Mouse (Mus musculus) forebrain, postnatal 0 days (tissue): Measurements from ENCODE around the gene Myadm. TPM values are rescaled to one million over a fixed set of nuclear protein-coding genes. Genes with fewer than 3 reads are reported as not detected.
"Not testable (repeated sequence)": the region's sequence is repeated elsewhere in the genome, so short reads cannot be mapped to it uniquely, and the experiment has no call there.

ENCODE experiments used
- ATAC-seq: fragments of 200-750 bp; cut with Nextera tagmentation; 2 replicates; pipeline ENCODE4 v1.8.0; 2017; ENCODE audit warnings: mild to moderate bottlenecking, moderate library complexity
- DNase-seq: peaks from one replicate; pipeline ENCODE4 v3.0.0-alpha.2; 2015
- H3K27ac ChIP-seq: fragments of 300-500 bp; sonication (generic); 2 replicates; pipeline ENCODE4 v1.5.1; 2014; ENCODE audit warnings: low read depth, mild to moderate bottlenecking, antibody characterized with exemption, low read length, moderate library complexity, mixed read lengths
- H3K27me3 ChIP-seq: fragments of 300-500 bp; sonication (generic); 2 replicates; pipeline ENCODE4 v1.6.1; 2014; ENCODE audit warnings: mild to moderate bottlenecking, low read length, mixed read lengths; ENCODE audit not compliant: insufficient read depth
- H3K36me3 ChIP-seq: fragments of 300-500 bp; sonication (generic); 2 replicates; pipeline ENCODE4 v1.6.1; 2014; ENCODE audit warnings: mild to moderate bottlenecking, moderate library complexity; ENCODE audit not compliant: insufficient read depth
- H3K4me1 ChIP-seq: fragments of 300-500 bp; sonication (generic); 2 replicates; pipeline ENCODE4 v1.6.1; 2014; ENCODE audit warnings: antibody characterized with exemption; ENCODE audit not compliant: insufficient read depth
- H3K4me2 ChIP-seq: fragments of 300-500 bp; sonication (generic); 2 replicates; pipeline ENCODE4 v1.6.1; 2014; ENCODE audit warnings: low read depth, mild to moderate bottlenecking, moderate library complexity
- H3K4me3 ChIP-seq: fragments of 300-500 bp; sonication (generic); 2 replicates; pipeline ENCODE4 v1.5.1; 2014; ENCODE audit warnings: low read depth, low read length, mixed read lengths
- H3K9ac ChIP-seq: fragments of 300-500 bp; sonication (generic); 2 replicates; pipeline ENCODE4 v1.6.1; 2014; ENCODE audit warnings: mild to moderate bottlenecking
- H3K9me3 ChIP-seq: fragments of 300-500 bp; sonication (generic); 2 replicates; pipeline ENCODE4 v1.6.1; 2016; ENCODE audit warnings: low read length
- CTCF ChIP-seq: sonication (generic); IDR thresholded peaks from 2 replicates; pipeline ENCODE4 v1.5.1; 2016; ENCODE audit warnings: antibody characterized with exemption, control low read depth, low read depth
- WGBS: fragments of 180-500 bp; shearing (Covaris S2); extraction: QIAGEN DNeasy Blood & Tissue Kit; methylation state at CpG from one replicate; pipeline ENCODE4 v1.1.7; 2014; 5-methylcytosine and 5-hydroxymethylcytosine counted together
- polyA plus RNA-seq: library from polyadenylated mRNA; unstranded; fragments of >200 nt; fragmentation: Nextera tagmentation; extraction: Ambion mirVana; gene quantifications from 2 replicates; pipeline ENCODE4 v1.2.1, GENCODE M21; 2015
- total RNA-seq: library from RNA; depleted of rRNA; stranded (reverse); fragments of >200 nt; gene quantifications from 2 replicates; pipeline ENCODE4 v1.2.3, GENCODE M21; 2014

The Myadm gene
- total and polyA plus RNA-seq, 2 experiments from 2014 or later = 22.3 TPM

DNA sequence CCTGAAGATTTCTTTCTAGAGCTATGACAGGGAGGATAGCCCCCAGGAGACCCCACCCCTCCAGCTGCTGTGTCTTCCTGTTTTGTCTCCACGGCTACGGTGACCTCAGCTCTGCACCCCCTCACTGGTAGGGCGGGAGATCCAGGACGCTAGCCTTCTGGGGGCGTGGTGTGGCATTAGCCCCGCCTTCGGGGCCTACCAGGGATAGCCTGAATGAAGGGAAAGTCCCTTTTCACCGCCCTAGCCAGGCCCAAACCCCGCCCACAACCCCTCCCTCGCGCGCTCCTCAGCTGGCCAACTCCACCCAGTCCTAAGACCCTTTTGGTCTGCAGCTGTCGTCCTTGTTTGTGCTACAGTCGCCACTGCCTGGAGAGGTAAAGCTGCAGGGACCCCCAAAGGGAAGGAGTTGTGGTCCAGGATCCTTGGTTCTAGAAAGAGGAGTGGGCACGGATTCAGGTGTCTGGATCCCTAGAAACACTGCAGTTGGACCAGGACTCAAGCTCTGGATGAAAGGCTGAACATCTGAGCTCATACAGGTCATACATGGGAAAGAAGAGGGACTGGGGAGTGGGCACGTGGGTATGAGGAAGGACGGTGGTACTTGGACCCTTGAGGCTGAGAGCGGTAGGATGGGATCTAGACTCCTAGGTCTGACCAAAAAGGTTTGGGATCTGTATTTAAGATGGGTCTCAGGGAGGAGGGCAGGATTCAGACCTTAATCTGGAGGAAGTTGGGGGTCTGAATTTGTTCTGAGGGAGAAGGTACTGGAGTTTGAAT, 1.6 kb downstream of the Myadm start:
- peak overlapping the region; percentile 79 for H3K9ac ChIP-seq
- H3K4me3 ChIP-seq = peak overlapping the region; percentile 49
- no peak for TF ChIP-seq CTCF
- H3K36me3 ChIP-seq = peaks cover 7% of the 10 kb centered on the region
- no peaks in the 10 kb centered on the region for H3K9me3 ChIP-seq
- ATAC-seq (peak; percentile 89), DNase-seq (peak; percentile 90)
- WGBS = 2% methylated on average over 18 of the region's 18 CpGs
- peaks cover 6% of the 10 kb centered on the region for H3K4me1 ChIP-seq
- H3K4me2 ChIP-seq = peak overlapping the region; percentile 84
- no peaks in the 10 kb centered on the region for H3K27me3 ChIP-seq
- peak overlapping the region; percentile 85 for H3K27ac ChIP-seq

- no peak for TF ChIP-seq CTCF
- peak overlapping the region; percentile 4; the same call in 1 of the 2 replicates for H3K4me3 ChIP-seq
- H3K36me3 ChIP-seq = peaks cover 10% of the 10 kb centered on the region
- 59% methylated on average over 6 of the region's 6 CpGs for WGBS
- no peak overlapping the region for H3K27ac ChIP-seq
- peaks cover 6% of the 10 kb centered on the region for H3K4me1 ChIP-seq
- H3K9ac ChIP-seq = 0 out of 2 replicates have a peak overlapping the region, but pooled peaks have one; percentile 3
- H3K27me3 ChIP-seq = no peaks in the 10 kb centered on the region
- no peaks in the 10 kb centered on the region for H3K9me3 ChIP-seq
- H3K4me2 ChIP-seq = peak overlapping the region; percentile 84
- ATAC-seq (no peak), DNase-seq (no peak)
Observed at GRCm38 (mm10) chr7:3291197-3291596, 2.3 kb downstream of the Myadm start.

- H3K9me3 ChIP-seq = no peaks in the 10 kb centered on the region
- 82% methylated on average over 3 of the region's 3 CpGs for WGBS
- no peak overlapping the region for H3K4me2 ChIP-seq
Observed at GRCm38 (mm10) chr7:3291764-3292163, 2.9 kb downstream of the Myadm start.

DNA sequence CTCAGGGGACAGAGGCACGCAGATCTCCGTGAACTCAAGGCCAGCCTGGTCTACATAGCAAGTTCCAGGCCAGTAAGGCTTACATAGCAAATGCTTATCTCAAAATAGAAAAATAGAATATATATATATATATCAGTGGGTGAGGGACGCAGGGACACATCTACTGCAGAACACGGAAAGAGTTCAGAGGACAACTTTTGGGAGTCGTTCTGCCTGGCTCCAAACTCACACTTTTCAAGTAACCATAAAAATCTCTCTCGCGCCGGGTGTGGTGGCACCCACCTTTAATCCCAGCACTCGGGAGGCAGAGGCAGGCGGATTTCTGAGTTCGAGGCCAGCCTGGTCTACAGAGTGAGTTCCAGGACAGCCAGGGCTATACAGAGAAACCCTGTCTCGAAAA, 3.4 kb downstream of the Myadm start:
- H3K27ac ChIP-seq, ATAC-seq, H3K9me3 ChIP-seq, DNase-seq, H3K4me3 ChIP-seq, H3K9ac ChIP-seq, H3K4me1 ChIP-seq, H3K27me3 ChIP-seq, H3K4me2 ChIP-seq: not testable (repeated sequence)
- peaks cover 17% of the 10 kb centered on the region for H3K36me3 ChIP-seq
- 80% methylated on average over 11 of the region's 12 CpGs for WGBS

More at GRCm38 (mm10) chr7:3291764-3292163, 2.9 kb downstream of the Myadm start:
- ATAC-seq (no peak), DNase-seq (no peak)
- no peak for TF ChIP-seq CTCF
- no peak overlapping the region for H3K9ac ChIP-seq
- no peak overlapping the region for H3K27ac ChIP-seq
- peaks cover 6% of the 10 kb centered on the region for H3K4me1 ChIP-seq
- no peak overlapping the region for H3K4me3 ChIP-seq
- no peaks in the 10 kb centered on the region for H3K27me3 ChIP-seq
- peaks cover 12% of the 10 kb centered on the region for H3K36me3 ChIP-seq

DNA sequence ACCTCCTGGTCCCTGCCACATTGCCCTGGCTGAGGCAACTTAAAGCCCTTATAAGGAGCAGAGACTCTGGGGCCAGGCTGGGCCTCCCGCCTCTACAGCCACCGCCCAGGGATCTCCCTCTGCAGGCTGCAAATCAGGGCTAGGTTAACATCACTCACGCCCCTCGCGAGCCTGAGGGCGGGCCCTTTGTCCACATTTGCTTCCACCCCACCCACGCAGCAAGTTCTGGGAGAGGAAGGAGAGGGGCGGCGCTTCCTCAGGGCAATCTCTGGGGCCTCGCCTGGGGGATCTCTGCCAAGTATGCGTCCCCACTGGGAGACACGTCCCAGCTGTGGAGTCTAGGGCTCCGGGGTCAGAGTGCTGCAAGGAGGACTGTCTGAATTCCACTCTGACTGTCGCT, 3.9 kb downstream of the Myadm start:
- H3K4me3 ChIP-seq = no peak overlapping the region
- peaks cover 6% of the 10 kb centered on the region for H3K4me1 ChIP-seq
- H3K9ac ChIP-seq = peak overlapping the region; percentile 31
- DNase-seq (no peak), ATAC-seq (no peak)
- no peaks in the 10 kb centered on the region for H3K9me3 ChIP-seq
- H3K4me2 ChIP-seq = peak overlapping the region; percentile 41
- TF ChIP-seq CTCF = no peak
- H3K27ac ChIP-seq = no peak overlapping the region
- H3K27me3 ChIP-seq = no peaks in the 10 kb centered on the region
- H3K36me3 ChIP-seq = peaks cover 22% of the 10 kb centered on the region
- 7% methylated on average over 14 of the region's 14 CpGs for WGBS

DNA sequence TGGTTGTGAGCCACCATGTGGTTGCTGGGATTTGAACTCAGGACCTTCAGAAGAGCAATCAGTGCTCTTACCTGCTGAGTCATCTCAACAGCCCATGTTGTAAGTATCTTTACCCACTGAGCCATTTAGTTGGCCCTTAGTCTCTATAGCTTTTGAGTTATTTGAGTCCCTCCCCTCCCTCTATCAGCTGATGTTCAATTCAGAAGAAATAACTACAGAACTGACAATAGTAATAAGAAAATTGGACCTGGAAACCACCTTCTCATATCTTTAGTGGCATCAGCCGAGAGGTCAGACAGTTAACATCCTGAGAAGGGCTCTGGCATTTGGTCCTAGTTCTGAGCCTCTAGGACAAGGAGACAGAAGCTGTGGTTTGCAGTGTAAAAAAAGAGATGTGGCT, 5.9 kb downstream of the Myadm start:
- H3K4me3 ChIP-seq = no peak overlapping the region
- no peaks in the 10 kb centered on the region for H3K27me3 ChIP-seq
- no peaks in the 10 kb centered on the region for H3K9me3 ChIP-seq
- ATAC-seq = no peak
- no peak for TF ChIP-seq CTCF
- peaks cover 33% of the 10 kb centered on the region for H3K36me3 ChIP-seq
- no peak overlapping the region for H3K27ac ChIP-seq
- DNase-seq = no peak
- peaks cover 7% of the 10 kb centered on the region for H3K4me1 ChIP-seq
- no peak overlapping the region for H3K4me2 ChIP-seq
- WGBS = 100% methylated on average over 1 of the region's 1 CpGs
- no peak overlapping the region for H3K9ac ChIP-seq

- Histone ChIP-seq H3K4me1 (peaks cover 5% of the 10 kb centered on the region; the same call in 1 of the 2 replicates), H3K9me3 (no peaks in the 10 kb centered on the region), H3K4me2 (no peak overlapping the region), H3K36me3 (peaks cover 33% of the 10 kb centered on the region), H3K4me3 (no peak overlapping the region), H3K27me3 (no peaks in the 10 kb centered on the region), H3K27ac (no peak overlapping the region), H3K9ac (no peak overlapping the region)
- 92% methylated on average over 5 of the region's 5 CpGs for WGBS
- no peak for DNase-seq
- no peak for ATAC-seq
- TF ChIP-seq CTCF = no peak
Observed at GRCm38 (mm10) chr7:3295321-3296110, 6.6 kb downstream of the Myadm start.
